Mouse (Mus musculus) thymus, adult 2 months (tissue): ENCODE data around the gene Mydgf.

Experiments
- CTCF ChIP-seq: fragments of 200-500 bp; IDR thresholded peaks from 2 replicates; pipeline ENCODE4 v1.5.1; 2012; ENCODE audit warnings: mild to moderate bottlenecking, control low read depth, low read length, moderate library complexity, borderline replicate concordance; ENCODE audit not compliant: control insufficient read depth, poor library complexity, insufficient read depth; ENCODE audit errors: extremely low read depth
- POLR2A ChIP-seq: fragments of 200-500 bp; IDR thresholded peaks from 2 replicates; pipeline ENCODE4 v1.6.1; 2012; ENCODE audit warnings: mild to moderate bottlenecking, low read length, control low read depth, moderate library complexity; ENCODE audit not compliant: control insufficient read depth, poor library complexity, insufficient read depth; ENCODE audit errors: extremely low read depth

DNA sequence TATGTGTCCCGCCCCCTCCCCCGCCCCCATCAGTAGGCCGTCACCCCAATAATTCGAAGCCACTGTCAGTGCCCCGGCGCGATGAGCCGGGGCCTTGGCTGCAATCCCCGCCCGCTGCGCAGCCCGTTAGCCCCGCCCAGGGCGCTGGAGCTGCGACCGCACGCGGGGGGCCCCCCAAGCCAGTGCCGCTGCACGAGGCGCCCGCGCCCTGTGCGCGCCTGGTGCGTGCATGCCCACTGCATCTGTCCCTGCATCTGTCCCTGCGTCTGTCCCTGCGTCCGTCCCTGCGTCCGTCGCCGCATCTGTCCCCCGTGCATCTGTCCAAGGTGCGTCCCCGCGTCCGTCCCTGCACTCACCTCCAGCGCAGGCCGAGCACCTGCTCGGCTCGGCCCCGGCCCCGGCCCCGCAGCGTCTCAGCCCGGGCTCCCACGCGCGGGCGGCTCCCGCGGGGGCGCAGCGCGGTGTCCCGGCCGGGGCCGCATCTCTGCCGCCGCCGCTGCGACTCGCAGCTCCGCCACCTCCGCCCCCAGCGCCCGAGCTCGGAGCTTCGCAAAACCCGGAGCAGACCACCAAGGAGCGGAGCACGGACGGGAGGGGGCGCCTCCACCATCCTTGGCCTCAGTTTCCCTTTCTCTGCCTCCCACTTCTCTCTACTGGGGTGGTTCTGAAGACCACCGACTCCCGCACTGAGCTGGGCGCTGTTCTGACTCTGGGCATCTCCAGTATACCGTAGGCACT lies 43.7 kb downstream of the Mydgf start, which contains the start of gene Sema6b:
- no peak for TF ChIP-seq CTCF
- TF ChIP-seq POLR2A = no peak
